Mouse (Mus musculus) liver, adult 2 months (tissue): ENCODE measurements around the gene Tfap2d. TPM values are rescaled to one million over a fixed set of nuclear protein-coding genes. Genes with fewer than 3 reads are reported as not detected.

ENCODE experiments used
- DNase-seq: peaks from one replicate; pipeline ENCODE4 v3.0.0-alpha.2; 2011; ENCODE audit warnings: low read depth, low spot score; ENCODE audit errors: extremely low read depth
- H3K27ac ChIP-seq: fragments of 200-500 bp; replicated peaks from 2 replicates; pipeline ENCODE4 v1.5.1; 2012; ENCODE audit warnings: low read depth, mild to moderate bottlenecking, control low read depth, inconsistent platforms, low read length; ENCODE audit not compliant: insufficient read depth
- H3K27me3 ChIP-seq: fragments of 200-500 bp; 2 replicates; pipeline ENCODE4 v1.6.1; 2012; ENCODE audit warnings: mild to moderate bottlenecking, moderate library complexity, low read length, inconsistent platforms; ENCODE audit not compliant: control insufficient read depth, insufficient read depth
- H3K36me3 ChIP-seq: fragments of 200-500 bp; 2 replicates; pipeline ENCODE4 v1.6.1; 2012; ENCODE audit warnings: low read length, inconsistent platforms; ENCODE audit not compliant: control insufficient read depth, insufficient read depth
- H3K4me1 ChIP-seq: fragments of 200-500 bp; 2 replicates; pipeline ENCODE4 v1.6.1; 2011; ENCODE audit warnings: low read length; ENCODE audit not compliant: control insufficient read depth, insufficient read depth
- H3K4me3 ChIP-seq: fragments of 200-500 bp; 2 replicates; pipeline ENCODE4 v1.5.1; 2011; ENCODE audit warnings: low read depth, mild to moderate bottlenecking, control low read depth, low read length, moderate library complexity; ENCODE audit not compliant: insufficient read depth
- H3K79me2 ChIP-seq: fragments of 200-500 bp; 2 replicates; pipeline ENCODE4 v1.6.1; 2012; ENCODE audit warnings: inconsistent platforms, mild to moderate bottlenecking, low read length, moderate library complexity; ENCODE audit not compliant: control insufficient read depth, insufficient read depth
- H3K9ac ChIP-seq: fragments of 200-500 bp; 2 replicates; pipeline ENCODE4 v1.6.1; 2012; ENCODE audit warnings: low read depth, mild to moderate bottlenecking, control low read depth, inconsistent platforms, low read length
- CTCF ChIP-seq: fragments of 200-500 bp; IDR thresholded peaks from 2 replicates; pipeline ENCODE4 v1.5.1; 2011; ENCODE audit warnings: low read depth, low read length, control low read depth
- POLR2A ChIP-seq: fragments of 200-500 bp; IDR thresholded peaks from 2 replicates; pipeline ENCODE4 v1.6.1; 2011; ENCODE audit warnings: low read length, control low read depth; ENCODE audit not compliant: insufficient read depth; ENCODE audit errors: extremely low read depth
- WGBS: fragments of 180-500 bp; shearing (Covaris S2); methylation state at CpG from one replicate; pipeline ENCODE4 v1.1.7; 2018; 5-methylcytosine and 5-hydroxymethylcytosine counted together
- polyA plus RNA-seq: library from polyadenylated mRNA; depleted of rRNA; stranded (reverse); fragments of >200 nt; gene quantifications from 2 replicates; pipeline ENCODE4 v1.2.3, GENCODE M21; 2012; rRNA removed
- total RNA-seq: library from RNA; depleted of rRNA; stranded (reverse); fragments of >200 nt; gene quantifications from 2 replicates; pipeline ENCODE4 v1.2.3, GENCODE M21; 2014; rRNA removed

The Tfap2d gene
- not detected in 2 replicates for total RNA-seq
- 0.05 TPM in 1 of 2 replicates, not detected in the other for polyA plus RNA-seq

- WGBS, result 8% methylated on average over 6 of the region's 6 CpGs
- peaks cover 5% of the 10 kb centered on the region; the same call in 1 of the 2 replicates for H3K27me3 ChIP-seq
- H3K9ac ChIP-seq, result no peak within 1 kb of the TSS
- H3K27ac ChIP-seq, result no peak within 1 kb of the TSS
- H3K4me1 ChIP-seq, result no peaks in the 10 kb centered on the region
- H3K4me3 ChIP-seq, result no peak within 1 kb of the TSS
- TF ChIP-seq CTCF (no peak), POLR2A (no peak)
- H3K36me3 ChIP-seq, result no peaks in the 10 kb centered on the region
- no peaks in the 10 kb centered on the region for H3K79me2 ChIP-seq
- no peak for DNase-seq
These were observed at the start of gene Tfap2d for GRCm38 (mm10) chr1:19102631-19103030. Gene Tfap2d, plus strand, starts transcription at chr1:19103022.

GRCm38 (mm10) chr1:19056300-19056699, 46.5 kb upstream of the Tfap2d start:
- Histone ChIP-seq H3K9ac (no peak overlapping the region), H3K27ac (no peak overlapping the region), H3K4me1 (no peaks in the 10 kb centered on the region), H3K36me3 (no peaks in the 10 kb centered on the region), H3K27me3 (no peaks in the 10 kb centered on the region), H3K79me2 (no peaks in the 10 kb centered on the region), H3K4me3 (no peak overlapping the region)
- 24% methylated on average over 3 of the region's 3 CpGs for WGBS
- no peak for DNase-seq
- TF ChIP-seq CTCF (no peak), POLR2A (no peak)

- 70% methylated on average over 6 of the region's 6 CpGs for WGBS
- TF ChIP-seq POLR2A (no peak), CTCF (no peak)
These were observed 46.0 kb upstream of the Tfap2d start for GRCm38 (mm10) chr1:19056861-19057260.

GRCm38 (mm10) chr1:19088078-19088477, 14.7 kb upstream of the Tfap2d start:
- no peak for TF ChIP-seq POLR2A
- TF ChIP-seq CTCF, result no peak
- Histone ChIP-seq H3K36me3 (no peaks in the 10 kb centered on the region), H3K4me1 (no peaks in the 10 kb centered on the region), H3K79me2 (no peaks in the 10 kb centered on the region), H3K27ac (no peak overlapping the region), H3K9ac (no peak overlapping the region), H3K27me3 (no peaks in the 10 kb centered on the region), H3K4me3 (no peak overlapping the region)
- WGBS, result 19% methylated on average over 8 of the region's 8 CpGs
- DNase-seq, result no peak

More at GRCm38 (mm10) chr1:19056861-19057260, 46.0 kb upstream of the Tfap2d start:
- DNase-seq, result no peak
- H3K79me2 ChIP-seq, result no peaks in the 10 kb centered on the region
- H3K36me3 ChIP-seq, result no peaks in the 10 kb centered on the region
- H3K4me1 ChIP-seq, result no peaks in the 10 kb centered on the region
- H3K9ac ChIP-seq, result no peak overlapping the region
- no peak overlapping the region for H3K4me3 ChIP-seq
- no peaks in the 10 kb centered on the region for H3K27me3 ChIP-seq
- H3K27ac ChIP-seq, result no peak overlapping the region

- H3K79me2 ChIP-seq, result no peaks in the 10 kb centered on the region
- no peaks in the 10 kb centered on the region for H3K27me3 ChIP-seq
- no peaks in the 10 kb centered on the region for H3K4me1 ChIP-seq
- WGBS, result 2% methylated on average over 18 of the region's 18 CpGs
- no peak overlapping the region for H3K4me3 ChIP-seq
- DNase-seq, result no peak
- TF ChIP-seq POLR2A (no peak), CTCF (no peak)
- no peak overlapping the region for H3K9ac ChIP-seq
- no peak overlapping the region for H3K27ac ChIP-seq
- no peaks in the 10 kb centered on the region for H3K36me3 ChIP-seq
These were observed 5.9 kb upstream of the Tfap2d start for GRCm38 (mm10) chr1:19096921-19097320.

- WGBS, result 1% methylated on average over 21 of the region's 21 CpGs
- peaks cover 5% of the 10 kb centered on the region; the same call in 1 of the 2 replicates for H3K27me3 ChIP-seq
These were observed 494 bp downstream of the Tfap2d start for GRCm38 (mm10) chr1:19103316-19103715.

More at GRCm38 (mm10) chr1:19103316-19103715, 494 bp downstream of the Tfap2d start:
- Histone ChIP-seq H3K4me1 (no peaks in the 10 kb centered on the region), H3K9ac (no peak overlapping the region), H3K79me2 (no peaks in the 10 kb centered on the region), H3K27ac (no peak overlapping the region), H3K4me3 (no peak overlapping the region), H3K36me3 (no peaks in the 10 kb centered on the region)
- no peak for DNase-seq
- TF ChIP-seq CTCF, result no peak
- no peak for TF ChIP-seq POLR2A
